Mouse (Mus musculus) c-Kit-positive CD71-negative TER-119-negative erythroid progenitor cells, embryonic 14.5 days (primary cell): Measurements from ENCODE around the gene Pcdh7.
"Not testable (repeated sequence)": the region's sequence is repeated elsewhere in the genome, so short reads cannot be mapped to it uniquely, and the experiment has no call there.

ENCODE experiments used
- DNase-seq: peaks from one replicate; pipeline ENCODE4 v3.0.0-alpha.2; 2013; ENCODE audit warnings: low read depth

Gene Pcdh7

GRCm38 (mm10) chr5:57717906-57718875 is at the start of gene Pcdh7:
Gene Pcdh7, plus strand, starts transcription at chr5:57717967.
- no peak for DNase-seq

- not testable (repeated sequence) for DNase-seq
Observed at GRCm38 (mm10) chr5:57676970-57677369, 40.8 kb upstream of the Pcdh7 start.

GRCm38 (mm10) chr5:57708396-57708795 is 9.4 kb upstream of the Pcdh7 start:
- no peak for DNase-seq

- DNase-seq: no peak
Observed at GRCm38 (mm10) chr5:57713980-57714379, 3.8 kb upstream of the Pcdh7 start.

GRCm38 (mm10) chr5:57714621-57715523 is 2.9 kb upstream of the Pcdh7 start:
- no peak for DNase-seq

- no peak for DNase-seq
Observed at GRCm38 (mm10) chr5:57715524-57716400, 2.0 kb upstream of the Pcdh7 start.

- no peak for DNase-seq
Observed at GRCm38 (mm10) chr5:57716421-57717237, 1.1 kb upstream of the Pcdh7 start.

GRCm38 (mm10) chr5:57717238-57717905 is 395 bp upstream of the Pcdh7 start:
- no peak for DNase-seq

- DNase-seq: no peak
Observed at GRCm38 (mm10) chr5:57718876-57719593, 1.3 kb downstream of the Pcdh7 start.

GRCm38 (mm10) chr5:57719594-57720185 is 1.9 kb downstream of the Pcdh7 start:
- no peak for DNase-seq

GRCm38 (mm10) chr5:57720206-57720880 is 2.6 kb downstream of the Pcdh7 start:
- DNase-seq: no peak

- DNase-seq: no peak
Observed at GRCm38 (mm10) chr5:57721148-57721712, 3.5 kb downstream of the Pcdh7 start.

GRCm38 (mm10) chr5:57721927-57722326 is 4.2 kb downstream of the Pcdh7 start:
- no peak for DNase-seq

GRCm38 (mm10) chr5:57733451-57733850 is 15.7 kb downstream of the Pcdh7 start:
- no peak for DNase-seq

- DNase-seq: no peak
Observed at GRCm38 (mm10) chr5:57735723-57736122, 18.0 kb downstream of the Pcdh7 start.

- DNase-seq: no peak
Observed at GRCm38 (mm10) chr5:57742924-57743323, 25.2 kb downstream of the Pcdh7 start.

- no peak for DNase-seq
Observed at GRCm38 (mm10) chr5:57743956-57744661, 26.3 kb downstream of the Pcdh7 start.
